Mouse (Mus musculus) ES-Bruce4 (cell line): ENCODE results near the gene Trim14.

ENCODE experiments used
- CTCF ChIP-seq: IDR thresholded peaks from one replicate; pipeline ENCODE4 v1.8.1; 2011; ENCODE audit warnings: low read depth, low read length
- EP300 ChIP-seq: IDR thresholded peaks from 2 replicates; pipeline ENCODE4 v1.6.1; 2011; ENCODE audit warnings: low read depth, low read length; ENCODE audit not compliant: insufficient read depth

DNA sequence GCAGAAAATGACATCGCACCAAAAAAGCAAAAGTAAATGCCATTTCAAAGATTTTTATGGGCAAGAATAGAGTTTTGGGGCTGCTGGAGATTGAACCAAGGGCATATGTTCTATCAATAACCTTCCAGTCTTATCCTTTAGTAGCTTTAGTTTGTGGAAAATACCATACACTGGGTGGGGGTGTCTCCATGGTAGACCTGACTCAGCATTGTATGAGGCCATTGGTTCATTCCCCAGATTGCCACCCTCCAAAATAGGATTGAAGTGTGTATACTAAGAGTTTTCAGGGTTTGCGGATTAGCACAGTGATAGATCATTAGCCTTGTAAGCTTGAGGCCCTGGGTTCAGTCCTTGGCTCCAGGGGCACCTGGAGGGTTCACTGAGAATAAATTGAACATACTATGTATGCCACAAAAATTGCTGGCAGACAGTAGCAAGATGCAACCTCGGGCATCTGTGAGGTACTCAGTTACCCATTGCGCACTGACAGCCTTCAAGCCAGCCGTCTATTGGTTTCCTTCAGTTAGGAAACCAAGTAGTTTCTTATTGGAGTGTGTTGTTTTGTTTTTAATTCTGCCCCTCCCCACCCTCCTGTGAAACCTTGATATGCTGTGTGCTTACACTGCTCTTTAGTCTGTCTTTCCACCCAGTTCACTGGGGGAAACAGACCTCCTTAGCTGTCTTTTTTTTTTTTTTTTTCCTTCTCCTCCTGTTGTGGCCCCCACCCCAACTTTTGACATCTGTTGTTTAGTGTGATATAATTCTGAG, 81.7 kb downstream of the Trim14 start:
- no peak for TF ChIP-seq CTCF
- TF ChIP-seq EP300, result no peak
